Mouse (Mus musculus): ENCODE data around the gene 6430548M08Rik.

GRCm38 (mm10) chr8:120163376-120163775, 49.4 kb downstream of the 6430548M08Rik start:
- TF ChIP-seq CTCF (IDR thresholded peaks at IDR 0.05; ENCODE audit: low read depth, low read length) = no peak
- no peak for TF ChIP-seq POLR2A (IDR thresholded peaks at IDR 0.05; ENCODE audit: borderline replicate concordance, low read depth, low read length)
